Mouse (Mus musculus) embryonic facial prominence, embryonic 14.5 days (tissue): Measurements from ENCODE around the gene Olfml2b. TPM values are rescaled to one million over a fixed set of nuclear protein-coding genes. Genes with fewer than 3 reads are reported as not detected.

Experiments
- ATAC-seq: fragments of 200-750 bp; cut with Nextera tagmentation; 2 replicates; pipeline ENCODE4 v1.8.0; 2017; ENCODE audit warnings: low read depth, moderate number of reproducible peaks, moderate TSS enrichment
- DNase-seq: peaks from one replicate; pipeline ENCODE4 v3.0.0-alpha.2; 2015; ENCODE audit warnings: low spot score
- H3K27ac ChIP-seq: fragments of 300-500 bp; sonication (generic); replicated peaks from 2 replicates; pipeline ENCODE4 v1.5.1; 2014; ENCODE audit warnings: low read depth, mild to moderate bottlenecking, low read length, moderate library complexity
- H3K27me3 ChIP-seq: fragments of 300-500 bp; sonication (generic); replicated peaks from 2 replicates; pipeline ENCODE4 v1.6.1; 2014; ENCODE audit warnings: low read length; ENCODE audit not compliant: control insufficient read depth, insufficient read depth
- H3K36me3 ChIP-seq: fragments of 300-500 bp; sonication (generic); 2 replicates; pipeline ENCODE4 v1.6.1; 2014; ENCODE audit warnings: low read length, mixed read lengths; ENCODE audit not compliant: control insufficient read depth, insufficient read depth
- H3K4me1 ChIP-seq: fragments of 300-500 bp; sonication (generic); 2 replicates; pipeline ENCODE4 v1.6.1; 2014; ENCODE audit warnings: antibody characterized with exemption, low read length; ENCODE audit not compliant: control insufficient read depth, insufficient read depth
- H3K4me2 ChIP-seq: fragments of 300-500 bp; sonication (generic); 2 replicates; pipeline ENCODE4 v1.6.1; 2014; ENCODE audit warnings: low read depth, mild to moderate bottlenecking, low read length, moderate library complexity, mixed read lengths
- H3K4me3 ChIP-seq: fragments of 300-500 bp; sonication (generic); 2 replicates; pipeline ENCODE4 v1.5.1; 2014; ENCODE audit warnings: low read depth, mild to moderate bottlenecking, low read length
- H3K9ac ChIP-seq: fragments of 300-500 bp; sonication (generic); 2 replicates; pipeline ENCODE4 v1.6.1; 2014; ENCODE audit warnings: low read depth, mild to moderate bottlenecking, low read length, moderate library complexity, mixed read lengths
- H3K9me3 ChIP-seq: fragments of 300-500 bp; sonication (generic); 2 replicates; pipeline ENCODE4 v1.6.1; 2016; ENCODE audit warnings: low read length; ENCODE audit not compliant: control insufficient read depth
- WGBS: fragments of 180-500 bp; shearing (Covaris S2); extraction: QIAGEN DNeasy Blood & Tissue Kit; methylation state at CpG from one replicate; pipeline ENCODE4 v1.1.7; 2014; 5-methylcytosine and 5-hydroxymethylcytosine counted together
- polyA plus RNA-seq: library from polyadenylated mRNA; unstranded; fragments of >200 nt; fragmentation: Nextera tagmentation; extraction: Ambion mirVana; gene quantifications from 2 replicates; pipeline ENCODE4 v1.2.1, GENCODE M21; 2014

The Olfml2b gene
- polyA plus RNA-seq = 43.7 and 46.6 TPM in 2 replicates

DNA sequence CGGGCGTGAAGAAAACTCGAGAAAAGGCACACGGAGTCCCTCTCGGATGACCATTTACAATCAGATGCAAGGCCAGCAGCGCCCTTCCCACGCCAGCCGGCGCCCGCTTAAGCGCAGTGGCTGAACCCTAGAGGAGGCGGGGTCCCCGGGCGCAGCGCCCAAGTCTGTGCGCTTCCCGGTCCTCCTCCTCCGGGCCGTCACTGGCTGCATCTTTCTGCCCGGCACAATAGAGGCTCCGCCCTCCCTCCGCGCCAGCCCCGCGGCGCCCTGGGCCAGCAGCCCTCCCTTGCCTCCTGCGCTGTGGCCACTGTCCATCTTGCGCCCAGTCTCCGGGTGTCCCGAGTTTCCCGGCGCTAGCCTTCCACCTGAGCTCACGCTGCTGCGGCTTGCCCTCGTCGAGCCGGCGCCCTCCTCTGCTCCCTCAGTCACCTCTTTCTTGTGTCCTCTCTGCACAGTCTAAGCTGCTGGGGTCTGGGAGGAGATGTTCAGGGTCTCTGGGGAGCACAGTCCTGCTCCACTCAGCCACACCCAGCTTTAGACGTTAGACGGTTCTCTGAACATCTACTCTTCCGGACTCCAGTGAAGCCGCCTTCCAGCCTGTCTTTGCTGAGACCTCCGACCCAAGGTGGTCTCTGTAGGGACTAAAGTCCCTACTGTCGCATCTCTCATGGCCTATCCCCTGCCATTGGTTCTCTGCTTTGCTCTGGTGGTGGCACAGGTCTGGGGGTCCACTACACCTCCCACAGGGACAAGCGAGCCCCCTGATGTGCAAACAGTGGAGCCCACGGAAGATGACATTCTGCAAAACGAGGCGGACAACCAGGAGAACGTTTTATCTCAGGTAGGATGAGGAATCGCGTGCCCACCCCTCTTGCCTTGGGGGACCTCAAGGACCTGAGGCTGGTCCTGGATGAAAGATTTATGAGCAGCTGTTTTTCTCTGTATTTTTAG is at the start of gene Olfml2b:
Gene Olfml2b, plus strand, starts transcription at position 278 of the 951 bp plus-strand sequence.
- no peak within 1 kb of the TSS for H3K27ac ChIP-seq
- H3K36me3 ChIP-seq = no peaks in the 10 kb centered on the region
- H3K4me1 ChIP-seq = peaks cover 18% of the 10 kb centered on the region; the same call in 1 of the 2 replicates
- peak within 1 kb of the TSS; percentile 66 for H3K9ac ChIP-seq
- no peaks in the 10 kb centered on the region for H3K27me3 ChIP-seq
- peak within 1 kb of the TSS; percentile 68 for H3K4me2 ChIP-seq
- H3K9me3 ChIP-seq = no peaks in the 10 kb centered on the region
- 19% methylated on average over 37 of the region's 51 CpGs for WGBS
- ATAC-seq (peak; percentile 98), DNase-seq (peak; percentile 94)
- H3K4me3 ChIP-seq = peak within 1 kb of the TSS; percentile 52

DNA sequence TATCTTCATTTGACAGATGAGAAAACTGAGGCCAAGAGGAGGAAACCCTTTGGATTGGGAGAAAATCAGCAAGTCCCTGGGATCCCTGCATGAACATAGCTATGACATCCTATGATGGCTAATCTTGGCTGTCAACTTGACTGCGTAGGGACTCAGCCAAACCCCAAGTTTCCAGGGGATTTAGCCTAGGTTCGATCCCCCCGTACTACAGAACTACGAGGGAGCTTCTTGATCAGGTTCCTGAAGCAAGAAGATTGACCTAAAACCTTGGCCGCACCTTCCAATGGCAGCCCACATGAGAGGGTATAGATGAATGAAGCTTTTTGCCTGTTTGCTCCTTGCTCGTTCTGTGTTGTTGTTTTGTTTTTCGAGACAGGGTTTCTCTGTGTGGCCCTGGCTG is 49.8 kb upstream of the Olfml2b start:
- H3K36me3 ChIP-seq = no peaks in the 10 kb centered on the region
- no peak for ATAC-seq
- no peak overlapping the region for H3K27ac ChIP-seq
- DNase-seq = no peak
- no peak overlapping the region for H3K4me3 ChIP-seq
- WGBS = 92% methylated on average over 7 of the region's 7 CpGs
- peaks cover 9% of the 10 kb centered on the region; the same call in 1 of the 2 replicates for H3K9me3 ChIP-seq
- no peak overlapping the region for H3K4me2 ChIP-seq
- peaks cover 5% of the 10 kb centered on the region; the same call in 1 of the 2 replicates for H3K27me3 ChIP-seq
- no peaks in the 10 kb centered on the region for H3K4me1 ChIP-seq
- H3K9ac ChIP-seq = no peak overlapping the region

DNA sequence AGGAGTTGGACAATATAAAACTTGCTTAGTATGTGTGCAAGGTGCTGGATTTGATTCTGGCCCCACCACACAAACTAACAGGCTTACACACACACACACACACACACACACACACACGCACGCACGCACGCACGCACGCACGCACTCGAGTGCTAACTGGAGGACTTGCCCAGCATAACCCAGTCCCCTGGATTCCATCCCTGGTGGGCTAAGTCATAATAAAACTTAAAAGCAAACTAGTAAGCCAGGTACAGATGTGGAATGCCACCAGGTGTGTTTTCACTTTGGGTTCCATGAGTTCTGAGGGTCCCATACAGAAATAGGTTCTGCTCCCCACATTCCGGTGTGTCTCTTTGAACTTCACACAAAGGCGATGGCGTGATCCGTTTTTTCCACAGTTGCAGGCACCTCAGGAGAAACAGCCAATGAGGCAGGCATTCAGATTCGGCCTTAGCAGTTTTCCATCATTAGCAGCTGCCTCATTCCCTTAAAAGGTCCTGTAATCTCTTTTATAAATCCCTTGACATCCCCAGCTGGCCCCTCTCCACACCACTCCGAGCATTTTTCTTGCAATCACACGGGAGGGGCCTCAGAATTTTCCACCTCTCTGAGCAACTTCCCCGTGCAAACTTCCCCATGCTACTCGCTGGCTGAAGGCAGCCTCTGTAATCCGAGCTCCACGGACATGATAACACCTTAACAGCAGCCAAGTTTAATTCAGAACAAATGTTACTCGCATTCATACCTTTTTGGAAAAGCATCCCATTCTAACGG is 38.9 kb upstream of the Olfml2b start:
- WGBS = 47% methylated on average over 21 of the region's 21 CpGs
- Histone ChIP-seq H3K27ac (no peak overlapping the region), H3K9ac (no peak overlapping the region), H3K27me3 (no peaks in the 10 kb centered on the region), H3K9me3 (no peaks in the 10 kb centered on the region), H3K4me1 (no peaks in the 10 kb centered on the region; the same call in 1 of the 2 replicates), H3K4me3 (no peak overlapping the region), H3K36me3 (no peaks in the 10 kb centered on the region), H3K4me2 (no peak overlapping the region; the same call in 1 of the 2 replicates)
- ATAC-seq (peak; percentile 70; the same call in 1 of the 2 replicates), DNase-seq (peak; percentile 73)

GRCm38 (mm10) chr1:170607231-170607917 is 37.0 kb upstream of the Olfml2b start:
- 91% methylated on average over 8 of the region's 8 CpGs for WGBS
- DNase-seq = no peak

DNA sequence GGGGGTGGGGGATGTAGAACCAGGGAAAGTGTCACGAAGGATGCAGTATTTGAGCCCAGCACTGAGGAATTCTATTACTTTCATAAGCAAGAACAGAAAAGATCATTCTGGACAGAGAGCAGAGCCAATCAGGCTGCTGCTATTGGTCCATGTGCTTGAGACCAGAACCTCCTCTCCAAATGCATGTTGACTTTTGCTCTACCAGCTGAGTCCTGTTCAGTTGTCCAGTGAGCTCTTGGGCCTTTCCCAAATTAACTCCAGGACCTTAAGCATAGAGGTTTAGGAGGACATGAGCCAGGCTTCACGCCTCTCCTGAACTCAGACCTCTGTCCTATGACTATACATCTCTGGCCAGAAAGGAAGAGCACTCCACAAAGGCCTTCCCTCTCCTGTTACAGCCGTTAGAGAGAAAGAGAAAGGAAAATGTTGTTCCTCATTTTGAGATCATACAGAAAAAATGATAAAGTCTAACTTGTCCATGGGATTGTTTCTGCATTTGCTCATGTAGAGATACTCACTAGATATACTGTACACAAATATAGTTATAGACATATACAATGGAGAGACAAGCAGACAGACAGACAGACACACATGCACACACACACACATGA is 35.8 kb upstream of the Olfml2b start:
- ATAC-seq (no peak), DNase-seq (no peak)
- H3K9ac ChIP-seq = no peak overlapping the region
- H3K36me3 ChIP-seq = no peaks in the 10 kb centered on the region
- no peaks in the 10 kb centered on the region; the same call in 1 of the 2 replicates for H3K4me1 ChIP-seq
- 83% methylated on average over 3 of the region's 3 CpGs for WGBS
- H3K27ac ChIP-seq = no peak overlapping the region
- no peak overlapping the region for H3K4me2 ChIP-seq
- H3K27me3 ChIP-seq = no peaks in the 10 kb centered on the region
- no peaks in the 10 kb centered on the region for H3K9me3 ChIP-seq
- H3K4me3 ChIP-seq = no peak overlapping the region

More at GRCm38 (mm10) chr1:170607231-170607917, 37.0 kb upstream of the Olfml2b start:
- Histone ChIP-seq H3K4me2 (no peak overlapping the region), H3K4me1 (no peaks in the 10 kb centered on the region; the same call in 1 of the 2 replicates), H3K27me3 (no peaks in the 10 kb centered on the region), H3K27ac (no peak overlapping the region), H3K9ac (no peak overlapping the region), H3K4me3 (no peak overlapping the region), H3K36me3 (no peaks in the 10 kb centered on the region), H3K9me3 (no peaks in the 10 kb centered on the region)
- ATAC-seq = no peak

DNA sequence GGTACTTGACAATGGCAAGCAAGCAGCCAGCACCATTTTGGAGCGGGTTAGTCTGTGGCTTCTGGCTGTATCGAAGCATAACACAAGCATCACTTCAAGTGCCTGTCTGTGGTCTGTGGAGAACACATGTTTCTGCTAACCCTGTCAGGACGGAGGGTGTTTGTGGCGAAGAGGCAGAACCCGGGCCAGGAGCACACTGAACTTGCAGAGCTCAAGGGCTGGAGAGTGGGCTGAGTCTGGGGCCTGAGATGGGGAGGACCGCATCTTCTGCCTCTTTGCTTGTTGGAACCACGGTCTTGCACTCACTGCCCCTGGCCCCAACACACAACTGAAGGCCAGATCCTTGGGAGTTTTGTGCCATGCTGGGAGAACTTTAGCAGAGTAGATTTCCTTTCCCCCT is 34.5 kb upstream of the Olfml2b start:
- DNase-seq = peak; percentile 79
- Histone ChIP-seq H3K27ac (no peak overlapping the region), H3K9me3 (no peaks in the 10 kb centered on the region), H3K4me1 (no peaks in the 10 kb centered on the region; the same call in 1 of the 2 replicates), H3K4me3 (no peak overlapping the region), H3K36me3 (no peaks in the 10 kb centered on the region), H3K9ac (no peak overlapping the region), H3K27me3 (no peaks in the 10 kb centered on the region), H3K4me2 (no peak overlapping the region)
- ATAC-seq = no peak; the same call in 1 of the 2 replicates
- 54% methylated on average over 7 of the region's 7 CpGs for WGBS

GRCm38 (mm10) chr1:170610289-170610688 is 34.0 kb upstream of the Olfml2b start:
- 61% methylated on average over 3 of the region's 3 CpGs for WGBS
- H3K4me2 ChIP-seq = no peak overlapping the region
- no peak overlapping the region for H3K27ac ChIP-seq
- no peaks in the 10 kb centered on the region for H3K27me3 ChIP-seq
- no peaks in the 10 kb centered on the region for H3K36me3 ChIP-seq
- DNase-seq = no peak
- no peak for ATAC-seq
- H3K9ac ChIP-seq = no peak overlapping the region
- H3K4me1 ChIP-seq = no peaks in the 10 kb centered on the region; the same call in 1 of the 2 replicates
- H3K4me3 ChIP-seq = no peak overlapping the region
- no peaks in the 10 kb centered on the region for H3K9me3 ChIP-seq
